Mouse (Mus musculus): ENCODE measurements around the gene Ccdc171.

- TF ChIP-seq POLR2A (IDR thresholded peaks at IDR 0.05; ENCODE audit: control insufficient read depth, extremely low read depth, insufficient read depth, low read length, poor library complexity): no peak
- TF ChIP-seq CTCF (IDR thresholded peaks at IDR 0.05; ENCODE audit: borderline replicate concordance, control insufficient read depth, extremely low read depth, insufficient read depth, low read length, poor library complexity): no peak
Measured at GRCm38 (mm10) chr4:83570569-83570968, 45.2 kb downstream of the Ccdc171 start.
